Mouse (Mus musculus): ENCODE results near the gene Zfp362.

GRCm38 (mm10) chr4:128759214-128759613, 46.6 kb downstream of the Zfp362 start:
- TF ChIP-seq CTCF (IDR thresholded peaks at IDR 0.05; ENCODE audit: low read depth) (no peak), EP300 (IDR thresholded peaks at IDR 0.05; ENCODE audit: low read depth) (no peak)
